Mouse (Mus musculus) adrenal gland (tissue): ENCODE measurements at regions not wholly inside any gene's neighbourhood (a gene's known extent, or its start where the extent isn't known, plus 50 kb on each side); places are given as distances from the start of the nearest gene placed in this dataset.

Experiments used
- intact Hi-C: fragments of 180-260 bp; cut with DNase I; formaldehyde crosslinking; loops from one replicate; pipeline ENCODE4 v1.15.1; 2025

GRCm38 (mm10) chr15:67750582-67750981 is 1249.9 kb upstream of the Lrrc6 start:
- intact Hi-C loops: no loop called here

DNA sequence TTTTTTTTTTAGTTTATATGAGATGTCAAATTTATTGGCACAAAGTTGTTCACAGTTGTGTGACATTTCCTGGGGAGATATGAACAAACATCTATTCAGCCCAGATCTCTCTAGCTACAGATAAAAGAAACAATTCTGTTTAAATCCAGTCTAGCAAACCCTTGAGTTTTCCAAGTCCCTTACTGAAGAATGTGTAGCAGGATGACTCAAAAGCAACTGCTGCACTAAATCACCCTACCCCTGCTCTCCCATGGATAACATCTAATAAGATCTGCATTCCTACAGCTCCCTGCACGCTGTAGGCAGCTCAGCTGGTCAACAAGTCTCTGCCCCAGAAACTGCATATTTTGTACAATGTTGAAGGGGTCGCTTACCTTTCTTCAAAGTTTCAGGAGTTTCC is 1242.6 kb upstream of the Lrrc6 start:
- intact Hi-C loops: no loop called here

DNA sequence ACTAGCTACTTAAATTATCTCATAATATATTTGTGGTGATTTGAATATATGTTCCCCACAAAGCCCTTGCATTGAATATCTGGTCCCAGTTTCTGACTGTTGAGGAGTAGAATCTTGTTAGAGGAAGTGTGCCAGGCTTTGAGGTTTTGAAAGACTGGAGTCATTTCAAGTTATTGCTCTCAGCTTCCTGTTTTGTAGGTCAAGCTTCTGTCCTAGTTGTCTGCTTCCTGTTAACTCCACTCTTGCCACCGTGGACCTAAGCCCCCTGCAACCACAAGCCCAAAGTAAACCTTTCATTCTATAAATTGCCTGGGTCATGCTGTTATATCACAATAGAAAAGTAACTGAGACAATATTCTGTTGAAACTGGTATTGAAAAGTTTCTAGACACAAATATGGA is 1232.3 kb upstream of the Lrrc6 start:
- intact Hi-C loops: no loop called here

DNA sequence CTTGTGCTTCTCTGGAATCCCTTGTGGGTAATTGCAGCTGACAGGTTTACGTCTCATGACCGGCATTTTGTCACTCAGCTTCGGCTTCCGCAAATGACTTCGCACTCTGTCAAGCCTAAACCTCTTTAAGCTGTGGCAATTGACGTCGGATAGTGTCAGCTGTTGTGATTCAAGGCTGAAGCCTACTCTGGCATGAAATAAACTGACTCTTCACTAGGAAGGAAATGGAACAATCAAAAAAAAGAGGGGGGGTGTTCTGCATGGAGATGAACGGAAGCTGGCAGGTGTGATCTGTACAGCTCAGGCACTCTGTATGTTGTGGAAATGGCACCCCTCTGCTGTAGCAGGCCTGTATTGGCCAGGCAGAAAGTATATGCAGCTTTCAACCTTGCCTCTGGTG is 1228.8 kb upstream of the Lrrc6 start:
- intact Hi-C loops: no loop called here

DNA sequence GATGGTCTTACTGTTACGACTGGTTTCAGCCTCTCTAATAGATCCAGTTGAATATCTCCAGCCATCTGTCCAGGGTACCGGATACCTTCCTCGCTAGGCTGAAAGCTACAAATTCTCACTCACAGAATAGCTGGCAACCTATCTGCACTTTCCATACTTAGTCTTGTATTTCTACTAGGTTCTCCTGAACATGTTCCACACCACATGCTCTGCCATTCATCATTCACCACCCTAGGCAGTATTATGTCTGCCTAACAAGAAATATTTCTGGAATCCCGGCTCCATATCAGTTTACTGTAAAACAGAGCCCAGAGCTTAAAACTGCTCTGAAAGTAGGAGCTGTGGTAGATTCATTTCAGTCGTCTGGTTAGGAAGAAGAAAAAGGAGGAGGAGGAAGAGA is 1224.5 kb upstream of the Lrrc6 start:
- intact Hi-C loops: no loop called here

DNA sequence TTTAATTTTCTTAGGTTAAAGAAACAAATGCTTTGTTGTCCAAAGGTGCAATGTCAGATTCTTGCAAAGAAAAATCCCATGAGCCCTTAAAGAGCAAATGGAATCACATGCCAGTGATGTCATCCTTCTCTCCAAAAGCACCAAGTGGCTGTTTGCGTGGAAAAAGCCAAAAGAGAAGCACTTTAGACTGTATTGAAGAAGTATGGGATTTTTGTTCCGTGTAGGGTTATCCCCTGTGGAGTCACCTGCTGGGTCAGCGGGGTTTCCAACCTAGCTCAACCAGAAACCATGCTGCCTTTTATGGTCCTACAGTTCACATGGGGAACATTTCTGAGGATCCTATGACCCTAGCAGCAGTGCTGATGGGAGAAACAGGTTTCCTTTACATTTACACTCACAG is 1213.5 kb upstream of the Lrrc6 start:
- intact Hi-C loops: no loop called here

DNA sequence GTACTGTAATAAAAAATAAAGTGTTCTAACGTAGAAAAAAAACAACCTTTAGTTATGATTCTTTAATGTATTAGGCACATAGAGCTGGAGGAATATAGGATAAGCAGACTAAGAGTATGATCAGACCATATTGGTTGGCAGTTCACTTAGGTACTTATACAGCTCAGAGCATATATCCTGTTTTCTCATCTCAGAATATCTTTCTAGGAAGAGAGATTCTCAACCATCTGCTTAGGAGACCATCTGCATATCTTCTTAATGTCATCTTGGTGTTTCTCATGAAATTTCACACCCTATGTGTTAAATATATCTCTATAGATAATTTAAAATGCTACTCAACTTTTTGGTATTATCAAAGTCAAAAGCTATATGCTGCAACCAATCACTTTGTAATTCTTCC is 1185.4 kb upstream of the Lrrc6 start:
- intact Hi-C loops: no loop called here

DNA sequence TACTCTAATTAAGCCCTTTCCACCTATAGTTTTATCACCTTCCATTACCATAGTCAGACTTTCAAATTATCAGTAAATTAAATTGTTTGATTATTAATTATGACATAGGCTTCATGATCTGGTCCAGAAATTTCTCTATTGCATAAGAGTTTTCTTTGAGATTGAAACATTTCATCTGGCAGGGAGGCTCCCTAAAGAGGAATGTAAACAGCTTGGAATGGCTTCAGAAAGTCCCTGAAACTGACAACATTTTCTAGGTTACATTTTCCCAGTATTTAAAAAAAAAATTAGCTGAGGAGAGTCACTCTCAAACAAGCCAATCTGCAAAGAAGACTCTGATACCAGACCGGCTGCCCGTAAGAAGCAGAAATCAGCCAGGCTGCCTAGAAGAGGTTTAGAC is 1172.6 kb upstream of the Lrrc6 start:
- intact Hi-C loops: no loop called here

- intact Hi-C loops: no loop called here
Measured at GRCm38 (mm10) chr15:67636155-67636554, 1135.4 kb upstream of the Lrrc6 start.

DNA sequence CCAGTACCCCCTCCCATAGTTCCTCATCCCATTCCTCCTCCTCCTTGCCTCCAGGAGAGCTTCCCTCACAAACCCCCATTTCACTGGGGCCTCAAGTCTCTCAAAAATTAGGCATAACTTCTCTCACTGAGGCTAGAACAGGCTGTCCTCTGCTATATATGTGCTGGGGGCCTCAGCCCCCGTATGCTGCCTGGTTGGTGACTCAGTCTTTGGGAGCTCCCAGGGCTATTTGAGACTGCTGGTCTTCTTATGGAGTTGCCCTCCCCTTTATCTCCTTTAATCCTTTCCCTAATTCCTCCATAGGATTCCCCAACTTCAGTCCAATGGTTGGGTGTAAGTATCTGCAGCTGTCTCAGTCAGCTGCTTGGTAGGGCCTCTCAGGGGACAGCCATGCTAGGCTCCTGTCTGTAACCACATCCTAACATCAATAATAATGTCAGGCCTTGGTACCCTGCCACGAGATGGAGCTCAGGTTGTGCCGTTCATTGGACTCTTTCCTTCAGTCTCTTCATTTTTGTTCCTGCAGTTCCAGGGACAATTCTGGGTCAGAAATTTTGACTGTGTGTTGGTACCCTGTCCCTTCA is 1126.1 kb upstream of the Lrrc6 start:
- intact Hi-C loops: no loop called here

DNA sequence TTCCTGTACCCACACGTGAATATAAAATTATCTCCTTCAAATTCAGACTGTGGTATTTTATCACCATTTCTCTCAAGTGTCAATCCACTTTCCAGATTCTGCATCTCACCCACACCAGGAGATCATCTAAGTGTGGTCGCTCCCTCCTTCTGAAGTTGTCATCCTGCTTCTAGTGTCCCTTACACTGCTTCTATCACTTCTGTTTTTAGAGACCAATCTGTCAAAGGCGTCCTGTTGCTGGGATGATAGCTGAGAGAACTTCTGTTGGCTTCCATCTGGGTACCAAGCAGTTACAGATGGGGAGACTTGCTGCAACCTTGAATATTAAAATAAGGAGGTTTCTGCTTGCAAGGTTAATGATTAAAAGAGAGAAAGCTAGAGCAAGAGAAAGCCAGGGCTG is 1111.2 kb upstream of the Lrrc6 start:
- intact Hi-C loops: no loop called here

GRCm38 (mm10) chr15:67598426-67598825 is 1097.7 kb upstream of the Lrrc6 start:
- intact Hi-C loops: no loop called here

DNA sequence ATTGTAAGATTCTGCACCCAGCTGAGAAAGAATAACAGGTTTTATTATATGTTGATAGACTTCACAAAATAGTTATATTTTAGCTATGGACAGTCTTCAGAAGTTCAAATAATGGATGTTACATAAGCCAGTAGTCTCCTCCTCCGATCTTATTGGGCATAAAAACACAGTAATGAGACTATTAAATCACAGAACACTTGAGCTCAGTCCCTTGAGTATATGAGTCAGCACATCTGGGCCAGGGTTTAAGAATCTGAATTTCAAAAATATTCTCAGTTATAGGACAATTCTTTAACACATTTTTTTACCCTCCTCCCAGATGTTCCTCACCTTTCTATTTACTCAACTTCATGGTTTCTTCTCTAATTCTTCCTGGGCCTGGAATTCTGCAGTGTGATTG is 1075.9 kb upstream of the Lrrc6 start:
- intact Hi-C loops: no loop called here

GRCm38 (mm10) chr15:67571614-67572013 is 1070.9 kb upstream of the Lrrc6 start:
- intact Hi-C loops: no loop called here

- intact Hi-C loops: no loop called here
Measured at GRCm38 (mm10) chr15:67557304-67557703, 1056.6 kb upstream of the Lrrc6 start.

GRCm38 (mm10) chr15:67551911-67552310 is 1051.2 kb upstream of the Lrrc6 start:
- intact Hi-C loops: no loop called here

GRCm38 (mm10) chr15:67546896-67547400 is 1046.2 kb upstream of the Lrrc6 start:
- intact Hi-C loops: no loop called here

GRCm38 (mm10) chr15:67545745-67546144 is 1045.0 kb upstream of the Lrrc6 start:
- intact Hi-C loops: no loop called here

DNA sequence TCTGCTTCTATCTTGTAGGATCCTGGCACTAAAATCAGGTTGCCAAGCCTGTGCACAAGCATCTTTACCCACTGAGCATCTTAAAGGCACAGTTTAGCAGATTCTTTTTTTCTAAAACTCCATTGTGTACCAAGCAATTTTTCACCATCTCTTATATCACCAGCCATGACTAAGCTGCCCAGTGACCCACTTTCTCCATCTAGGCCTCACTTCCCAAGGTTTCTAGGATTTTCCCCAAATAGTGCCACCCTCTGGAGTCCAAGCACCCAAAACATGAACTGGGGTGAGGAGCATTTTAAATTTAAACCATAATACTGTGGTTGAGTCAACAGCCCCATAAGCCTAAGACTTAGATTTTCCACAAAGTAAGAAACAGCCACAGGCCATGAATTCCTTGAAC is 1013.0 kb upstream of the Lrrc6 start:
- intact Hi-C loops: no loop called here

DNA sequence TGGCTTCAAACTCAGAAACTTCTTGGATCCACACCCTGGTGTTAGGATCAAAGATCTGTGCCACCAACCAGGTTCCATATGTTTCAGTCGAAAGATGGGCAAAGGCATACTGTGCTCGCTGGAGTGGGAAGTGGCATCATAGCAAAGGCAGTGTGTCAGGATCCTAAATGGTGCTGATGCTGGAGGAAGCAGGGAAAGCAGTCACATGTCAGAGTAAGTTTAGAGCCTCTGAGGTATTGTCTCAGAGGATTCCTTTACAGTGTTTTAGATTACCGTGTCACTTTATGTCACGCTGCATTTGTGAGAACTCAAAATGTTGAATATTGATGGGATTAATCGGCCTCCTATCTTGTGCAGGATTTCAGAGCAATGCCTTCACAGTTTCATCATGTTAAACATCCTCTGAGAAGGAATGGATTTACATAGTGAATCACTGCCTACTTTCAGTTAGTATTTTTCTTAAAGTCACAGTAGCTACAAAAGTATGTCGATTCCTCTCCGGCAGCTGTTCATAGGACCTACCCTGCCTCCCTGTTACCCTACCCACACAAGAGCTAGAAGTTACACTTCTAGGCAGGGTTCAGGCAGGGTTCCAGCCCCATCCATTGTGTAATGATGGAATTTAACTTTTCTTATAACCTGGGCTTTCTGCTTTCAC is 994.4 kb upstream of the Lrrc6 start:
- intact Hi-C loops: no loop called here

DNA sequence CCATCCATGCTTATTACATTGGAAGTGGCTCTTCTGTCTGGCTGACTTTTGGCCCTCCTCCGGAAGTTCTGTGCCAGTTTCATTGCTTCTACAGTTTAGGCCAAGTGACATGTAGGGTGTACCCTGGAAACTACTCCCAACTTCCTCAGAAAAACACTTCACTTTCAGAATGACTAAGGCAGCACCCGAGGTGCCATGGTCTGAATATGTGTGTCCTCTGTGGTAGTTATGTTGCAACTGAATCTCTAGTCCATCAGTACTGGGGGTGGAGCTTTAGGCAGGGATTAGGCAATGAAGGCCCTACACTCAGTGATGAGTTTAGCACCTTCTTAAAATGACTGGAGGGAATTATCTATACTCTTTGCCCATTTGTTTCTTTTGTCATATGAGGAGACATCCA is 981.0 kb upstream of the Lrrc6 start:
- intact Hi-C loops: no loop called here

GRCm38 (mm10) chr15:67474325-67474724 is 973.6 kb upstream of the Lrrc6 start:
- intact Hi-C loops: no loop called here

DNA sequence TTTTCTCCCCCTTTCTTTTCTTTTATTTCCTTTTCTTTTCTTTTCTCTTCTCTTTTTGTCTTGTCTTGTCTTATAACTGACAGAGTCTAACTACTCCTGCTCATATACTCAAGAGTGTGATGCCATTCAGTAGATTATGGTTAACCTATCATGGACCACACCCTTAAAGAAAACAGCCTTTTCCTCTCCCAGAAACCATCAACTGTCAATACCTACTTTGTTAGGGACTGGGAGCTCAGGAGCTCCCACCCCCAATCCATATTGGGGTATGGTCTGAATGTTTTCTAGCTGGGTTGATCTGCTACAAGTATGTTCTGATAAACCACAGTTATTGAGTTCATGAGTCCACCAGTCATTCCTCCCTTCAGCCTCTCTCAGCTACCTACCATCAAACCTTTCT is 972.3 kb upstream of the Lrrc6 start:
- intact Hi-C loops: no loop called here
